Mouse (Mus musculus) CH12.LX (cell line): ENCODE data around the gene Ifna5. TPM values are rescaled to one million over a fixed set of nuclear protein-coding genes. Genes with fewer than 3 reads are reported as not detected.
A peak's percentile ranks its signal among the peaks of the same experiment; 100 is the strongest.

Experiments
- DNase-seq: peaks from one replicate; pipeline ENCODE4 v3.0.0-alpha.2; 2013; ENCODE audit errors: extremely low read depth
- H3K27ac ChIP-seq: 2 replicates; pipeline ENCODE4 v1.5.1; 2012; ENCODE audit warnings: low read depth, mild to moderate bottlenecking, control low read depth, moderate library complexity; ENCODE audit not compliant: insufficient read depth
- H3K27me3 ChIP-seq: replicated peaks from 2 replicates; pipeline ENCODE3; 2012; ENCODE audit warnings: inconsistent platforms
- H3K36me3 ChIP-seq, 2 experiments: replicated peaks in 1 of 2; 2 replicates each; pipeline versions ENCODE3 to v1.6.1; 2012; ENCODE audit warnings: inconsistent platforms in 1 of 2, low read length in 1 of 2, mild to moderate bottlenecking in 1 of 2, mixed read lengths in 1 of 2, moderate library complexity in 1 of 2; ENCODE audit not compliant: control insufficient read depth in 1 of 2, insufficient read depth in 1 of 2
- H3K4me1 ChIP-seq, 2 experiments: 2 replicates each; pipeline ENCODE4 v1.6.1; 2012; ENCODE audit warnings: inconsistent platforms in 1 of 2, moderate library complexity in 1 of 2; ENCODE audit not compliant: insufficient read depth in 2 of 2, control insufficient read depth in 1 of 2
- H3K4me2 ChIP-seq: 2 replicates; pipeline ENCODE4 v1.6.1; 2012; ENCODE audit warnings: low read depth, mild to moderate bottlenecking, control low read depth; ENCODE audit not compliant: poor library complexity, insufficient read depth, severe bottlenecking
- H3K4me3 ChIP-seq, 3 experiments: fragments of 150-350 bp in 1 of 3; sonication (generic) in 1 of 3; replicated peaks in 1 of 3; 2 replicates each; pipeline versions ENCODE3 to v1.5.1; 2011 to 2012; ENCODE audit warnings: low read depth in 2 of 3, low read length in 2 of 3, mild to moderate bottlenecking in 2 of 3, moderate library complexity in 2 of 3, control low read depth in 1 of 3, improper control_type of control experiment in 1 of 3, inconsistent platforms in 1 of 3, mixed read lengths in 1 of 3; ENCODE audit not compliant: poor library complexity in 1 of 3
- H3K79me2 ChIP-seq: replicated peaks from 2 replicates; pipeline ENCODE4 v1.6.1; 2012; ENCODE audit warnings: mild to moderate bottlenecking, moderate library complexity; ENCODE audit not compliant: control insufficient read depth, poor library complexity, insufficient read depth, severe bottlenecking; ENCODE audit errors: extremely low read depth
- H3K9ac ChIP-seq: 2 replicates; pipeline ENCODE4 v1.6.1; 2012; ENCODE audit warnings: low read depth, mild to moderate bottlenecking, control low read depth, moderate library complexity; ENCODE audit not compliant: insufficient read depth
- H3K9me3 ChIP-seq: replicated peaks from 2 replicates; pipeline ENCODE3; 2012; ENCODE audit warnings: low read length, inconsistent platforms, mixed read lengths
- BHLHE40 ChIP-seq: IDR thresholded peaks from 2 replicates; pipeline ENCODE4 v1.6.1; 2011; ENCODE audit warnings: mild to moderate bottlenecking, low read depth, low read length, improper control_type of control experiment
- CHD1 ChIP-seq: IDR thresholded peaks from 2 replicates; pipeline ENCODE4 v1.6.1; 2012; ENCODE audit warnings: low read depth, low read length, improper control_type of control experiment, inconsistent platforms
- CHD2 ChIP-seq: IDR thresholded peaks from 2 replicates; pipeline ENCODE4 v1.6.1; 2011; ENCODE audit warnings: low read length, improper control_type of control experiment
- CTCF ChIP-seq, 2 experiments: IDR thresholded peaks in 1 of 2; conservative IDR thresholded peaks in 1 of 2; 2 replicates each; pipeline ENCODE4 v1.5.1; 2011 to 2012; ENCODE audit warnings: low read depth in 2 of 2, low read length in 2 of 2, improper control_type of control experiment in 1 of 2, inconsistent platforms in 1 of 2, mild to moderate bottlenecking in 1 of 2, moderate library complexity in 1 of 2
- E2F4 ChIP-seq: IDR thresholded peaks from 2 replicates; pipeline ENCODE4 v1.6.1; 2011; ENCODE audit warnings: low read depth, low read length, improper control_type of control experiment; ENCODE audit not compliant: insufficient replicate concordance
- ELF1 ChIP-seq: IDR thresholded peaks from 2 replicates; pipeline ENCODE4 v1.6.1; 2014; ENCODE audit warnings: low read depth, mild to moderate bottlenecking, inconsistent platforms, low read length, improper control_type of control experiment
- EP300 ChIP-seq: IDR thresholded peaks from 2 replicates; pipeline ENCODE4 v1.6.1; 2011; ENCODE audit warnings: low read length, improper control_type of control experiment
- ETS1 ChIP-seq: conservative IDR thresholded peaks from 2 replicates; pipeline ENCODE4 v1.6.1; 2012; ENCODE audit warnings: low read depth, mild to moderate bottlenecking, inconsistent platforms, low read length, improper control_type of control experiment, moderate library complexity
- GABPA ChIP-seq: IDR thresholded peaks from 2 replicates; pipeline ENCODE4 v1.6.1; 2012; ENCODE audit warnings: low read depth, low read length, improper control_type of control experiment, inconsistent platforms; ENCODE audit not compliant: insufficient replicate concordance
- HCFC1 ChIP-seq: IDR thresholded peaks from 2 replicates; pipeline ENCODE4 v1.6.1; 2012; ENCODE audit warnings: low read depth, mild to moderate bottlenecking, inconsistent platforms, low read length, improper control_type of control experiment
- IRF4 ChIP-seq: IDR thresholded peaks from 2 replicates; pipeline ENCODE4 v1.6.1; 2014; ENCODE audit warnings: low read depth, mild to moderate bottlenecking, inconsistent platforms, low read length, improper control_type of control experiment
- JUN ChIP-seq: IDR thresholded peaks from 2 replicates; pipeline ENCODE4 v1.6.1; 2011; ENCODE audit warnings: low read depth, mild to moderate bottlenecking, low read length, improper control_type of control experiment, moderate library complexity; ENCODE audit not compliant: insufficient read depth
- JUND ChIP-seq: conservative IDR thresholded peaks from 2 replicates; pipeline ENCODE4 v1.6.1; 2011; ENCODE audit warnings: low read depth, low read length, improper control_type of control experiment
- KAT2A ChIP-seq: IDR thresholded peaks from 2 replicates; pipeline ENCODE4 v1.6.1; 2012; ENCODE audit warnings: low read length, improper control_type of control experiment, inconsistent platforms; ENCODE audit not compliant: insufficient replicate concordance
- MAFK ChIP-seq: IDR thresholded peaks from 2 replicates; pipeline ENCODE4 v1.6.1; 2011; ENCODE audit warnings: low read length, improper control_type of control experiment; ENCODE audit not compliant: insufficient replicate concordance
- MAX ChIP-seq: IDR thresholded peaks from 2 replicates; pipeline ENCODE4 v1.6.1; 2011; ENCODE audit warnings: low read length, improper control_type of control experiment
- MAZ ChIP-seq: IDR thresholded peaks from 2 replicates; pipeline ENCODE4 v1.6.1; 2012; ENCODE audit warnings: low read depth, mild to moderate bottlenecking, inconsistent platforms, low read length, improper control_type of control experiment, moderate library complexity
- MEF2A ChIP-seq: IDR thresholded peaks from 2 replicates; pipeline ENCODE4 v1.6.1; 2014; ENCODE audit warnings: low read depth, mild to moderate bottlenecking, inconsistent platforms, low read length, improper control_type of control experiment, borderline replicate concordance
- MXI1 ChIP-seq: IDR thresholded peaks from 2 replicates; pipeline ENCODE4 v1.6.1; 2011; ENCODE audit warnings: mild to moderate bottlenecking, low read depth, low read length, improper control_type of control experiment
- MYC ChIP-seq: IDR thresholded peaks from 2 replicates; pipeline ENCODE4 v1.6.1; 2011; ENCODE audit warnings: low read depth, mild to moderate bottlenecking, improper control_type of control experiment, low read length
- NELFE ChIP-seq: IDR thresholded peaks from 2 replicates; pipeline ENCODE4 v1.6.1; 2011; ENCODE audit warnings: low read depth, low read length, improper control_type of control experiment
- NRF1 ChIP-seq: IDR thresholded peaks from 2 replicates; pipeline ENCODE4 v1.6.1; 2014; ENCODE audit warnings: low read depth, mild to moderate bottlenecking, inconsistent platforms, low read length, improper control_type of control experiment, moderate library complexity
- PAX5 ChIP-seq: IDR thresholded peaks from 2 replicates; pipeline ENCODE4 v1.6.1; 2012; ENCODE audit warnings: low read length, inconsistent platforms, mixed read lengths
- POLR2A ChIP-seq: IDR thresholded peaks from 2 replicates; pipeline ENCODE4 v1.6.1; 2011; ENCODE audit warnings: low read depth, mild to moderate bottlenecking, improper control_type of control experiment, low read length
- POLR2AphosphoS2 ChIP-seq: IDR thresholded peaks from 2 replicates; pipeline ENCODE4 v1.6.1; 2011; ENCODE audit warnings: low read depth, low read length, improper control_type of control experiment
- RAD21 ChIP-seq: IDR thresholded peaks from 2 replicates; pipeline ENCODE4 v1.6.1; 2011; ENCODE audit warnings: low read depth, mild to moderate bottlenecking, low read length, improper control_type of control experiment, moderate library complexity
- RCOR1 ChIP-seq: conservative IDR thresholded peaks from 2 replicates; pipeline ENCODE4 v1.6.1; 2012; ENCODE audit warnings: low read depth, mild to moderate bottlenecking, inconsistent platforms, low read length, improper control_type of control experiment
- SIN3A ChIP-seq: IDR thresholded peaks from 2 replicates; pipeline ENCODE4 v1.6.1; 2012; ENCODE audit warnings: low read length, improper control_type of control experiment, inconsistent platforms
- SMC3 ChIP-seq: IDR thresholded peaks from 2 replicates; pipeline ENCODE4 v1.6.1; 2011; ENCODE audit warnings: low read depth, low read length, improper control_type of control experiment
- TBP ChIP-seq: conservative IDR thresholded peaks from 2 replicates; pipeline ENCODE4 v1.6.1; 2011; ENCODE audit warnings: low read depth, low read length, improper control_type of control experiment
- TCF12 ChIP-seq: IDR thresholded peaks from 2 replicates; pipeline ENCODE4 v1.6.1; 2014; ENCODE audit warnings: low read depth, mild to moderate bottlenecking, inconsistent platforms, low read length, improper control_type of control experiment
- UBTF ChIP-seq: IDR thresholded peaks from 2 replicates; pipeline ENCODE4 v1.6.1; 2012; ENCODE audit warnings: low read depth, mild to moderate bottlenecking, inconsistent platforms, low read length, improper control_type of control experiment, moderate library complexity
- USF1 ChIP-seq: IDR thresholded peaks from 2 replicates; pipeline ENCODE4 v1.6.1; 2014; ENCODE audit warnings: low read depth, mild to moderate bottlenecking, inconsistent platforms, low read length, improper control_type of control experiment
- USF2 ChIP-seq: conservative IDR thresholded peaks from 2 replicates; pipeline ENCODE4 v1.6.1; 2011; ENCODE audit warnings: low read depth, low read length, improper control_type of control experiment
- ZC3H11A ChIP-seq: IDR thresholded peaks from 2 replicates; pipeline ENCODE4 v1.6.1; 2012; ENCODE audit warnings: low read depth, mild to moderate bottlenecking, inconsistent platforms, low read length, improper control_type of control experiment
- ZKSCAN1 ChIP-seq: IDR thresholded peaks from 2 replicates; pipeline ENCODE4 v1.6.1; 2012; ENCODE audit warnings: low read depth, inconsistent platforms, low read length, improper control_type of control experiment, borderline replicate concordance
- ZMIZ1 ChIP-seq: IDR thresholded peaks from 2 replicates; pipeline ENCODE4 v1.6.1; 2012; ENCODE audit warnings: low read depth, mild to moderate bottlenecking, inconsistent platforms, low read length, improper control_type of control experiment
- ZNF384 ChIP-seq: IDR thresholded peaks from 2 replicates; pipeline ENCODE4 v1.6.1; 2012; ENCODE audit warnings: low read depth, low read length, improper control_type of control experiment, inconsistent platforms
- dilution Hi-C: fragments of 300-500 bp; cut with MboI; formaldehyde crosslinking; loops from 2 replicates; pipeline ENCODE4 v1.14.3; 2020; ENCODE audit warnings: low sequenced_read_pairs; ENCODE audit not compliant: extremely low pct_unique_long_range_greater_than_20kb, extremely low pct_ligation_motif_present
- in situ Hi-C: fragments of 300-500 bp; cut with MboI; formaldehyde crosslinking; loops from 3 replicates; pipeline ENCODE4 v1.14.3; 2019; ENCODE audit warnings: low sequenced_read_pairs, low pct_ligation_motif_present, low pct_unique_long_range_greater_than_20kb, mixed read lengths
- polyA plus RNA-seq: library from polyadenylated mRNA; unstranded; fragments of >175 nt; gene quantifications from 2 replicates; pipeline ENCODE4 v1.2.1, GENCODE M21; 2012; ENCODE audit warnings: low read depth; ENCODE audit not compliant: insufficient read length
- total RNA-seq, 2 experiments: library from RNA; depleted of rRNA; stranded (reverse); fragments of 300-350 nt in 1 of 2; fragments of >200 nt in 1 of 2; gene quantifications; 2 replicates each; pipeline ENCODE4 v1.2.3; 2012 to 2014

The Ifna5 gene
- total and polyA plus RNA-seq, 3 experiments, result not detected

GRCm38 (mm10) chr4:88864599-88864998 lies 29.3 kb downstream of the Ifna5 start:
- H3K4me1 ChIP-seq, result peaks cover 0 to 31% of the 10 kb centered on the region in 2 experiments; a peak in 2 of 4 replicates
- peaks cover 52% of the 10 kb centered on the region for H3K27me3 ChIP-seq
- peak overlapping the region; percentile 43 for H3K9ac ChIP-seq
- DNase-seq, result peak; percentile 83
- dilution Hi-C loops, result no loop called here
- H3K9me3 ChIP-seq, result no peaks in the 10 kb centered on the region
- H3K79me2 ChIP-seq, result no peaks in the 10 kb centered on the region
- no peak overlapping the region for H3K27ac ChIP-seq
- H3K4me3 ChIP-seq, result peak overlapping the region; percentile 10 to 41 (median 41)
- peak overlapping the region; percentile 88 for H3K4me2 ChIP-seq
- no peaks in the 10 kb centered on the region for H3K36me3 ChIP-seq
- in situ Hi-C loops, result no loop called here
- TF ChIP-seq MYC, result peak; percentile 62; the same call in 1 of the 2 replicates
- no peak for TF ChIP-seq RAD21
- no peak for TF ChIP-seq KAT2A
- peak; percentile 39; the same call in 1 of the 2 replicates for TF ChIP-seq HCFC1
- TF ChIP-seq MXI1, result no peak
- TF ChIP-seq TCF12, result peak; percentile 82
- TF ChIP-seq BHLHE40, result peak; percentile 83
- TF ChIP-seq PAX5, result no peak
- TF ChIP-seq RCOR1, result peak; percentile 91
- no peak for TF ChIP-seq TBP
- TF ChIP-seq USF2, result no peak
- TF ChIP-seq CHD2, result peak; percentile 65
- TF ChIP-seq IRF4, result peak; percentile 96
- TF ChIP-seq JUN, result no peak
- TF ChIP-seq EP300, result peak; percentile 95
- TF ChIP-seq JUND, result peak; percentile 69
- TF ChIP-seq CTCF (conservative IDR thresholded peaks at IDR 0.05 in 1 of 2, IDR thresholded peaks at IDR 0.05 in 1 of 2; ENCODE audit: low read depth in 2 of 2, low read length in 2 of 2), result no peak
- TF ChIP-seq UBTF, result no peak
- TF ChIP-seq ETS1, result peak; percentile 77
- TF ChIP-seq CHD1, result peak; percentile 73; the same call in 1 of the 2 replicates
- TF ChIP-seq SIN3A, result no peak
- no peak for TF ChIP-seq POLR2AphosphoS2
- peak; percentile 85 for TF ChIP-seq MAX
- peak; percentile 91 for TF ChIP-seq MAFK
- TF ChIP-seq POLR2A, result no peak
- TF ChIP-seq ZNF384, result peak; percentile 35
- TF ChIP-seq E2F4, result peak; percentile 76; the same call in 1 of the 2 replicates
- TF ChIP-seq ZKSCAN1, result no peak
- no peak for TF ChIP-seq NELFE
- no peak for TF ChIP-seq ZMIZ1
- TF ChIP-seq GABPA, result no peak
- no peak for TF ChIP-seq SMC3
- TF ChIP-seq MEF2A, result peak; percentile 83
- TF ChIP-seq MAZ, result peak; percentile 61; the same call in 1 of the 2 replicates
- no peak for TF ChIP-seq NRF1
- TF ChIP-seq ZC3H11A, result no peak
- TF ChIP-seq USF1, result no peak
- TF ChIP-seq ELF1, result peak; percentile 25; the same call in 1 of the 2 replicates
